Mouse (Mus musculus) heart, postnatal 0 days (tissue): ENCODE results near the gene Gm5105.

Experiments
- CTCF ChIP-seq: IDR thresholded peaks from 2 replicates; pipeline ENCODE4 v1.5.1; 2016; ENCODE audit warnings: antibody characterized with exemption, control low read depth, low read depth
- EP300 ChIP-seq: IDR thresholded peaks from 2 replicates; pipeline ENCODE4 v1.6.1; 2016; ENCODE audit warnings: antibody characterized with exemption, low read depth

- TF ChIP-seq CTCF: no peak
- TF ChIP-seq EP300: no peak
These were observed 34.7 kb upstream of the Gm5105 start for GRCm38 (mm10) chr3:138101936-138102335.
